Mouse (Mus musculus): ENCODE data around the gene Gm45717.

Gene Gm45717

GRCm38 (mm10) chr7:140902036-140902875 is 53.5 kb downstream of the Gm45717 start:
- DNase-seq, result no peak

GRCm38 (mm10) chr7:140900220-140900619 is 55.5 kb downstream of the Gm45717 start, which contains the start of gene Cox8b:
Cox8b (minus strand) TSS chr7:140900446.
- no peak for DNase-seq

All from cerebellum, postnatal 25 days (tissue).